Mouse (Mus musculus) right cerebral cortex, adult 18-20 months (tissue): ENCODE data around the gene Hlf.
A peak's percentile ranks its signal among the peaks of the same experiment; 100 is the strongest.

Experiments
- DNase-seq: peaks from one replicate; pipeline ENCODE4 v3.0.0; 2022; ENCODE audit warnings: mixed read lengths

The Hlf gene

GRCm38 (mm10) chr11:90332737-90333136 lies 58.0 kb downstream of the Hlf start:
- peak; percentile 33 for DNase-seq

- no peak for DNase-seq
These were observed 60.4 kb downstream of the Hlf start for GRCm38 (mm10) chr11:90330202-90330694.

GRCm38 (mm10) chr11:90326836-90327235 lies 63.9 kb downstream of the Hlf start:
- no peak for DNase-seq

- no peak for DNase-seq
These were observed 64.5 kb downstream of the Hlf start for GRCm38 (mm10) chr11:90326146-90326545.

GRCm38 (mm10) chr11:90324597-90324996 lies 66.1 kb downstream of the Hlf start:
- no peak for DNase-seq

GRCm38 (mm10) chr11:90320922-90321321 lies 69.8 kb downstream of the Hlf start:
- DNase-seq = no peak

- peak; percentile 70 for DNase-seq
These were observed 73.2 kb downstream of the Hlf start for GRCm38 (mm10) chr11:90317482-90317881.

GRCm38 (mm10) chr11:90314606-90315005 lies 76.1 kb downstream of the Hlf start:
- peak; percentile 33 for DNase-seq

GRCm38 (mm10) chr11:90306993-90307392 lies 83.7 kb downstream of the Hlf start:
- peak; percentile 45 for DNase-seq

GRCm38 (mm10) chr11:90306067-90306466 lies 84.6 kb downstream of the Hlf start:
- no peak for DNase-seq

- no peak for DNase-seq
These were observed 96.1 kb downstream of the Hlf start for GRCm38 (mm10) chr11:90294622-90295021.

- DNase-seq = no peak
These were observed 97.9 kb downstream of the Hlf start for GRCm38 (mm10) chr11:90292766-90293165.

- DNase-seq = no peak
These were observed 99.5 kb downstream of the Hlf start for GRCm38 (mm10) chr11:90291156-90291555.

- DNase-seq = no peak
These were observed 104.0 kb downstream of the Hlf start for GRCm38 (mm10) chr11:90286550-90287154.
